Mouse (Mus musculus) heart, embryonic 16.5 days (tissue): Measurements from ENCODE around the gene Fat3. TPM values are rescaled to one million over a fixed set of nuclear protein-coding genes. Genes with fewer than 3 reads are reported as not detected.

Source experiments
- ATAC-seq: fragments of 200-750 bp; cut with Nextera tagmentation; replicated peaks from 2 replicates; pipeline ENCODE4 v1.8.0; 2017; ENCODE audit warnings: moderate number of reproducible peaks; ENCODE audit not compliant: insufficient read depth, low FRiP score; ENCODE audit errors: extremely low read depth
- H3K27ac ChIP-seq: fragments of 300-500 bp; sonication (generic); 2 replicates; pipeline ENCODE4 v1.5.1; 2014; ENCODE audit warnings: mild to moderate bottlenecking, low read length, control low read depth, moderate library complexity
- H3K27me3 ChIP-seq: fragments of 300-500 bp; sonication (generic); 2 replicates; pipeline ENCODE4 v1.6.1; 2014; ENCODE audit warnings: low read length, mixed read lengths; ENCODE audit not compliant: control insufficient read depth, insufficient read depth
- H3K36me3 ChIP-seq: fragments of 300-500 bp; sonication (generic); 2 replicates; pipeline ENCODE4 v1.6.1; 2014; ENCODE audit not compliant: control insufficient read depth, insufficient read depth
- H3K4me1 ChIP-seq: fragments of 300-500 bp; sonication (generic); 2 replicates; pipeline ENCODE4 v1.6.1; 2014; ENCODE audit warnings: low read length, mixed read lengths; ENCODE audit not compliant: control insufficient read depth, insufficient read depth
- H3K4me2 ChIP-seq: fragments of 300-500 bp; sonication (generic); 2 replicates; pipeline ENCODE4 v1.6.1; 2014; ENCODE audit warnings: low read depth, mild to moderate bottlenecking, control low read depth, low read length
- H3K4me3 ChIP-seq: fragments of 300-500 bp; sonication (generic); 2 replicates; pipeline ENCODE4 v1.5.1; 2014; ENCODE audit warnings: mild to moderate bottlenecking, control low read depth, low read length
- H3K9ac ChIP-seq: fragments of 300-500 bp; sonication (generic); 2 replicates; pipeline ENCODE4 v1.6.1; 2014; ENCODE audit warnings: low read length, control low read depth
- H3K9me3 ChIP-seq: fragments of 300-500 bp; sonication (generic); replicated peaks from 2 replicates; pipeline ENCODE4 v1.6.1; 2016; ENCODE audit warnings: low read length; ENCODE audit not compliant: control insufficient read depth
- WGBS: fragments of 180-500 bp; shearing (Covaris S2); extraction: QIAGEN DNeasy Blood & Tissue Kit; methylation state at CpG from one replicate; pipeline ENCODE4 v1.1.7; 2014; 5-methylcytosine and 5-hydroxymethylcytosine counted together
- polyA plus RNA-seq: library from polyadenylated mRNA; unstranded; fragments of >200 nt; fragmentation: Nextera tagmentation; extraction: Ambion mirVana; gene quantifications from 2 replicates; pipeline ENCODE4 v1.2.1, GENCODE M21; 2015

The Fat3 gene
- polyA plus RNA-seq, 1 experiment from 2014 or later, result 0.76 TPM

GRCm38 (mm10) chr9:16029066-16029465 lies 472.0 kb downstream of the Fat3 start:
- H3K36me3 ChIP-seq, result no peaks in the 10 kb centered on the region
- 73% methylated on average over 4 of the region's 4 CpGs for WGBS
- H3K4me1 ChIP-seq, result peaks cover 6% of the 10 kb centered on the region; the same call in 1 of the 2 replicates
- no peak overlapping the region for H3K27ac ChIP-seq
- H3K4me3 ChIP-seq, result no peak overlapping the region
- no peaks in the 10 kb centered on the region for H3K27me3 ChIP-seq
- H3K9ac ChIP-seq, result no peak overlapping the region
- no peak overlapping the region for H3K4me2 ChIP-seq
- H3K9me3 ChIP-seq, result no peaks in the 10 kb centered on the region
- ATAC-seq, result no peak

GRCm38 (mm10) chr9:16028394-16028911 lies 472.6 kb downstream of the Fat3 start:
- Histone ChIP-seq H3K27ac (peak overlapping the region; percentile 56), H3K36me3 (no peaks in the 10 kb centered on the region), H3K4me2 (no peak overlapping the region), H3K4me3 (no peak overlapping the region), H3K27me3 (no peaks in the 10 kb centered on the region), H3K9ac (no peak overlapping the region), H3K9me3 (no peaks in the 10 kb centered on the region), H3K4me1 (peaks cover 6% of the 10 kb centered on the region; the same call in 1 of the 2 replicates)
- 51% methylated on average over 4 of the region's 4 CpGs for WGBS
- ATAC-seq, result no peak; the same call in 1 of the 2 replicates

- H3K9ac ChIP-seq, result no peak overlapping the region
- no peak for ATAC-seq
- no peaks in the 10 kb centered on the region for H3K9me3 ChIP-seq
- peaks cover 6% of the 10 kb centered on the region; the same call in 1 of the 2 replicates for H3K4me1 ChIP-seq
- no peak overlapping the region for H3K4me2 ChIP-seq
- no peaks in the 10 kb centered on the region for H3K36me3 ChIP-seq
- WGBS, result 70% methylated on average over 4 of the region's 4 CpGs
- no peak overlapping the region for H3K4me3 ChIP-seq
- no peaks in the 10 kb centered on the region for H3K27me3 ChIP-seq
- no peak overlapping the region for H3K27ac ChIP-seq
Measured at GRCm38 (mm10) chr9:16026054-16026453, 475.0 kb downstream of the Fat3 start.

GRCm38 (mm10) chr9:16024706-16025105 lies 476.4 kb downstream of the Fat3 start:
- Histone ChIP-seq H3K9me3 (no peaks in the 10 kb centered on the region), H3K4me3 (no peak overlapping the region), H3K27me3 (no peaks in the 10 kb centered on the region), H3K9ac (no peak overlapping the region), H3K4me2 (no peak overlapping the region), H3K27ac (no peak overlapping the region), H3K4me1 (peaks cover 6% of the 10 kb centered on the region; the same call in 1 of the 2 replicates), H3K36me3 (no peaks in the 10 kb centered on the region)
- WGBS, result 85% methylated on average over 7 of the region's 7 CpGs
- ATAC-seq, result no peak

GRCm38 (mm10) chr9:16014115-16014514 lies 487.0 kb downstream of the Fat3 start:
- H3K4me2 ChIP-seq, result no peak overlapping the region

GRCm38 (mm10) chr9:16011382-16011781 lies 489.7 kb downstream of the Fat3 start:
- Histone ChIP-seq H3K4me1 (no peaks in the 10 kb centered on the region), H3K9ac (no peak overlapping the region), H3K36me3 (no peaks in the 10 kb centered on the region), H3K27me3 (no peaks in the 10 kb centered on the region), H3K27ac (no peak overlapping the region), H3K4me3 (no peak overlapping the region), H3K4me2 (no peak overlapping the region), H3K9me3 (no peaks in the 10 kb centered on the region)
- 93% methylated on average over 3 of the region's 3 CpGs for WGBS
- ATAC-seq, result no peak

More at GRCm38 (mm10) chr9:16014115-16014514, 487.0 kb downstream of the Fat3 start:
- H3K27ac ChIP-seq, result no peak overlapping the region
- no peak overlapping the region for H3K4me3 ChIP-seq
- no peaks in the 10 kb centered on the region for H3K9me3 ChIP-seq
- H3K36me3 ChIP-seq, result no peaks in the 10 kb centered on the region
- WGBS, result 65% methylated on average over 2 of the region's 2 CpGs
- no peaks in the 10 kb centered on the region for H3K4me1 ChIP-seq
- H3K9ac ChIP-seq, result no peak overlapping the region
- H3K27me3 ChIP-seq, result no peaks in the 10 kb centered on the region
- no peak for ATAC-seq

- 84% methylated on average over 5 of the region's 5 CpGs for WGBS
- no peak for ATAC-seq
- H3K4me2 ChIP-seq, result no peak overlapping the region
Measured at GRCm38 (mm10) chr9:16007516-16007915, 493.6 kb downstream of the Fat3 start.

GRCm38 (mm10) chr9:16002991-16003390 lies 498.1 kb downstream of the Fat3 start:
- Histone ChIP-seq H3K4me3 (no peak overlapping the region), H3K4me2 (no peak overlapping the region), H3K36me3 (no peaks in the 10 kb centered on the region), H3K4me1 (no peaks in the 10 kb centered on the region), H3K9ac (no peak overlapping the region), H3K9me3 (no peaks in the 10 kb centered on the region), H3K27me3 (no peaks in the 10 kb centered on the region), H3K27ac (no peak overlapping the region)
- no peak for ATAC-seq
- WGBS, result 76% methylated on average over 1 of the region's 1 CpGs

More at GRCm38 (mm10) chr9:16007516-16007915, 493.6 kb downstream of the Fat3 start:
- H3K27me3 ChIP-seq, result no peaks in the 10 kb centered on the region
- H3K4me1 ChIP-seq, result no peaks in the 10 kb centered on the region
- no peak overlapping the region for H3K9ac ChIP-seq
- H3K4me3 ChIP-seq, result no peak overlapping the region
- H3K36me3 ChIP-seq, result no peaks in the 10 kb centered on the region
- H3K9me3 ChIP-seq, result no peaks in the 10 kb centered on the region
- no peak overlapping the region for H3K27ac ChIP-seq

- H3K4me2 ChIP-seq, result no peak overlapping the region
- H3K27ac ChIP-seq, result no peak overlapping the region
- no peak overlapping the region for H3K4me3 ChIP-seq
- no peak overlapping the region for H3K9ac ChIP-seq
- H3K36me3 ChIP-seq, result no peaks in the 10 kb centered on the region
- no peaks in the 10 kb centered on the region for H3K4me1 ChIP-seq
- no peak for ATAC-seq
- 85% methylated on average over 7 of the region's 7 CpGs for WGBS
- no peaks in the 10 kb centered on the region for H3K9me3 ChIP-seq
- H3K27me3 ChIP-seq, result no peaks in the 10 kb centered on the region
Measured at GRCm38 (mm10) chr9:15994762-15995161, 506.3 kb downstream of the Fat3 start.
